Mouse (Mus musculus) megakaryocyte, embryonic 14.5 days (primary cell): Measurements from ENCODE around the gene Tvp23b.

ENCODE experiments used
- FLI1 ChIP-seq: IDR thresholded peaks from 2 replicates; pipeline ENCODE4 v1.6.1; 2012; ENCODE audit warnings: low read length, inconsistent platforms, mixed read lengths
- GATA1 ChIP-seq: IDR thresholded peaks from 3 replicates; pipeline ENCODE4 v1.6.1; 2012; ENCODE audit warnings: mixed read lengths, low read length, inconsistent platforms, borderline replicate concordance

GRCm38 (mm10) chr11:62916765-62917164, 37.5 kb downstream of the Tvp23b start:
- TF ChIP-seq GATA1 (no peak), FLI1 (no peak)
